Mouse (Mus musculus) ES-E14 (cell line): ENCODE data around the gene Ranbp10. TPM values are rescaled to one million over a fixed set of nuclear protein-coding genes. Genes with fewer than 3 reads are reported as not detected.

Experiments
- DNase-seq: peaks from one replicate; pipeline ENCODE4 v3.0.0-alpha.2; 2013; ENCODE audit warnings: low read depth, low spot score
- H3K27ac ChIP-seq: 2 replicates; pipeline ENCODE4 v1.5.1; 2012; ENCODE audit warnings: low read depth, mild to moderate bottlenecking, low read length, moderate library complexity, mixed read lengths; ENCODE audit not compliant: poor library complexity, insufficient read depth, severe bottlenecking
- H3K36me3 ChIP-seq: 2 replicates; pipeline ENCODE4 v1.6.1; 2012; ENCODE audit warnings: mild to moderate bottlenecking, low read length, moderate library complexity, mixed read lengths; ENCODE audit not compliant: control insufficient read depth, poor library complexity, insufficient read depth, severe bottlenecking
- H3K4me1 ChIP-seq, 2 experiments: fragments of 150-350 bp in 1 of 2; sonication (generic) in 1 of 2; 2 replicates each; pipeline ENCODE4 v1.6.1; 2012; ENCODE audit warnings: low read length in 2 of 2, mild to moderate bottlenecking in 1 of 2, mixed read lengths in 1 of 2; ENCODE audit not compliant: control insufficient read depth in 2 of 2, insufficient read depth in 2 of 2, poor library complexity in 1 of 2
- H3K4me3 ChIP-seq, 2 experiments: fragments of 150-350 bp in 1 of 2; sonication (generic) in 1 of 2; 2 replicates each; pipeline ENCODE4 v1.5.1; 2012; ENCODE audit warnings: low read length in 2 of 2, low read depth in 1 of 2, mild to moderate bottlenecking in 1 of 2, mixed read lengths in 1 of 2; ENCODE audit not compliant: insufficient read depth in 1 of 2, poor library complexity in 1 of 2, severe bottlenecking in 1 of 2
- H3K9ac ChIP-seq: 2 replicates; pipeline ENCODE4 v1.6.1; 2012; ENCODE audit warnings: low read depth, mild to moderate bottlenecking, low read length, mixed read lengths; ENCODE audit not compliant: poor library complexity, insufficient read depth, severe bottlenecking
- H3K9me3 ChIP-seq: fragments of 150-350 bp; sonication (generic); 2 replicates; pipeline ENCODE4 v1.6.1; 2012; ENCODE audit warnings: low read depth, mild to moderate bottlenecking, low read length; ENCODE audit not compliant: control insufficient read depth, insufficient read depth
- CHD2 ChIP-seq: IDR thresholded peaks from 2 replicates; pipeline ENCODE4 v1.6.1; 2014; ENCODE audit warnings: mild to moderate bottlenecking, low read depth, low read length, inconsistent platforms
- HCFC1 ChIP-seq: IDR thresholded peaks from 2 replicates; pipeline ENCODE4 v1.6.1; 2012; ENCODE audit warnings: low read length, inconsistent platforms, borderline replicate concordance; ENCODE audit not compliant: insufficient read depth
- MAFK ChIP-seq: IDR thresholded peaks from 2 replicates; pipeline ENCODE4 v1.6.1; 2014; ENCODE audit warnings: mild to moderate bottlenecking, low read depth, low read length, inconsistent platforms; ENCODE audit not compliant: insufficient read depth
- ZC3H11A ChIP-seq: IDR thresholded peaks from 2 replicates; pipeline ENCODE4 v1.6.1; 2012; ENCODE audit warnings: low read depth, mild to moderate bottlenecking, inconsistent platforms, low read length, borderline replicate concordance
- ZNF384 ChIP-seq: IDR thresholded peaks from 2 replicates; pipeline ENCODE4 v1.6.1; 2012; ENCODE audit warnings: low read depth, low read length, inconsistent platforms
- in situ Hi-C, 2 experiments: fragments of 600-800 bp; cut with MboI; formaldehyde crosslinking; loops; one replicate each; pipeline ENCODE4 v1.15.1; 2025; ENCODE audit warnings: low sequenced_read_pairs in 2 of 2, inconsistent platforms in 1 of 2; ENCODE audit not compliant: unreplicated experiment in 2 of 2
- total RNA-seq: library from RNA; depleted of rRNA; stranded (reverse); fragments of 300-350 nt; gene quantifications from 2 replicates; pipeline ENCODE4 v1.2.3, GENCODE M21; 2012

The Ranbp10 gene
- total RNA-seq, 1 experiment, result 13.7 TPM

DNA sequence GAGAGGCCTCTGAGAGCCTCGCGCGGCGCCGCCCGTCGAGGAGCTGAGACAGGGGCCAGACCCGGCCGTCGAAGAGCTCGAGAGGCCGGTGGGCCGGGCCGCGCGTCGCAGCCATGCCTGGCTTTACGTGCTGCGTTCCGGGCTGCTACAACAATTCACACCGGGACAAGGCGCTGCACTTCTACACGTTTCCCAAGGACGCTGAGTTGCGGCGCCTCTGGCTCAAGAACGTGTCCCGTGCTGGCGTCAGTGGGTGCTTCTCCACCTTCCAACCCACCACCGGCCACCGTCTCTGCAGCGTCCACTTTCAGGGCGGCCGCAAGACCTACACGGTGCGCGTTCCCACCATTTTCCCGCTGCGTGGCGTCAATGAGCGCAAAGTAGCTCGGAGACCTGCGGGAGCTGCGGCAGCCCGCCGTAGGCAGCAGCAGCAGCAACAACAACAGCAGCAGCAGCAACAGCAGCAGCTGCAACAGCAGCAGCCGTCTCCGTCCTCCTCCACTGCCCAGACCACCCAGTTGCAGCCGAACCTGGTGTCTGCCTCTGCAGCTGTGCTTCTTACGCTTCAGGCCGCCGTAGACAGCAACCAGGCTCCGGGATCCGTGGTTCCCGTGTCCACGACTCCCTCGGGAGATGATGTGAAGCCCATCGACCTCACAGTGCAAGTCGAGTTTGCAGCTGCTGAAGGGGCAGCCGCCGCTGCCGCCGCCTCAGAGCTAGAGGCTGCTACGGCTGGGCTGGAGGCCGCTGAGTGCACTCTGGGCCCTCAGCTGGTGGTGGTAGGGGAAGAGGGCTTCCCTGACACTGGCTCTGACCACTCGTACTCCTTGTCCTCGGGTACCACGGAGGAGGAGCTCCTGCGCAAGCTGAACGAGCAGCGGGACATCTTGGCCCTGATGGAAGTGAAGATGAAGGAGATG is 28.4 kb upstream of the Ranbp10 start:
- Histone ChIP-seq H3K9ac (peak overlapping the region; percentile 97), H3K4me1 (peaks cover 5 to 9% of the 10 kb centered on the region in 2 experiments; a peak in 3 of 4 replicates), H3K4me3 (peak overlapping the region; percentile 91 to 98), H3K9me3 (no peaks in the 10 kb centered on the region), H3K36me3 (0 out of 2 replicates have a peak, but pooled peaks cover 3% of the 10 kb centered on the region), H3K27ac (no peak overlapping the region)
- TF ChIP-seq ZC3H11A, result no peak
- TF ChIP-seq CHD2, result no peak
- no peak for TF ChIP-seq MAFK
- no peak for TF ChIP-seq ZNF384
- no peak for TF ChIP-seq HCFC1
- no peak for DNase-seq
- in situ Hi-C loops, result no loop called here

DNA sequence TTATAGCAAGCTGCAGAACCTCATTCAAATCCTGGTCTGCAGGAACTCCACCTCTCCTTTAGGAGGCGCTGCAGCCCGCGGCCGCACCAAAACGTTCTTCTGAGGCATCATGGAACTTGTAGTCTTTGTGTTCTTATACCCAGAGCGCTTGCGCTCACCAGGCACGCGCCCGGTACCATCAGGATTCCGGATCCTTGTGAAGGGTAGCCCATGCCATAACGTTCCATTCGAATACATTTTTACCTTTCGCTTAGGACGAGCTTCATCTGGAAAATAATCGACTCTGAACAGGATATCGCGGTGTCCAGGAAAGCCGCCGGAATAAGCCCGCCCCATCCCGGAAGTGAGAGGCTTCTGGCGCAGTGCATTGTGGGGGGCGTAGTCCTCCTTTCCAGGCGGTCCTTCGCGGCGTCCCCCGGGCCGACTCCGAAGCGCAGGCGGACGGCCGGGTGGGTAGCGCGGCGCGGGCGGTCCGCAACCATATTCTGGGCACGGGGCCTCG is 27.6 kb upstream of the Ranbp10 start, which contains the start of gene Thap11:
TSS of gene Thap11 (plus strand) at position 418 of the 502 bp plus-strand sequence.
- 0 out of 2 replicates have a peak, but pooled peaks have one; percentile 59 for TF ChIP-seq ZNF384
- TF ChIP-seq CHD2, result peak; percentile 96
- peak; percentile 95 for TF ChIP-seq HCFC1
- no peak for TF ChIP-seq ZC3H11A
- TF ChIP-seq MAFK, result no peak
- Histone ChIP-seq H3K9me3 (no peaks in the 10 kb centered on the region), H3K4me3 (peak within 1 kb of the TSS; percentile 91 to 98), H3K36me3 (0 out of 2 replicates have a peak, but pooled peaks cover 3% of the 10 kb centered on the region), H3K9ac (peak within 1 kb of the TSS; percentile 97), H3K4me1 (peaks cover 6 to 13% of the 10 kb centered on the region in 2 experiments; a peak in 3 of 4 replicates), H3K27ac (peak within 1 kb of the TSS; percentile 85)
- in situ Hi-C loops, result no loop called here
- peak; percentile 88 for DNase-seq

DNA sequence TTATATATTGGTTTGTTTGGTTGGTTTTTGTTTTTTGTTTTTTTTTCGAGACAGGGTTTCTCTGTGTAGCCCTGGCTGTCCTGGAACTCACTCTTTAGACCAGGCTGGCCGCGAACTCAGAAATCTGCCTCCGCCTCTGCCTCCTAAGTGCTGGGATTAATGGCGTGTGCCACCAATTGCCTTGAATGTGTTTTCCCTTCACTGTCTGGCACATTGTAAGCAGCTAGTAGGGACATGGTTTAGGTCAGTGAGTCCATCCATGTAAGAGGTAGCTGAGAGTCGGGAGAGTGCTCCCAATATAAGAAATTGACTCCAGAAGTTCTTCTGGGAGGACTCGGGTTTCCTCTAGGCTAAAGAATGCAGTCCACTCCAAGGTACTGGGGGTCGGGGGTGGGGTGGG is 27.2 kb upstream of the Ranbp10 start:
- Histone ChIP-seq H3K27ac (no peak overlapping the region), H3K36me3 (peaks cover 6% of the 10 kb centered on the region), H3K4me3 (peak overlapping the region; percentile 6 to 98), H3K4me1 (peaks cover 6 to 13% of the 10 kb centered on the region in 2 experiments; a peak in 3 of 4 replicates), H3K9me3 (no peaks in the 10 kb centered on the region), H3K9ac (no peak overlapping the region; the same call in 1 of the 2 replicates)
- in situ Hi-C loops, result no loop called here
- DNase-seq, result no peak
- TF ChIP-seq ZNF384 (no peak), HCFC1 (no peak), ZC3H11A (no peak), MAFK (no peak), CHD2 (no peak)

DNA sequence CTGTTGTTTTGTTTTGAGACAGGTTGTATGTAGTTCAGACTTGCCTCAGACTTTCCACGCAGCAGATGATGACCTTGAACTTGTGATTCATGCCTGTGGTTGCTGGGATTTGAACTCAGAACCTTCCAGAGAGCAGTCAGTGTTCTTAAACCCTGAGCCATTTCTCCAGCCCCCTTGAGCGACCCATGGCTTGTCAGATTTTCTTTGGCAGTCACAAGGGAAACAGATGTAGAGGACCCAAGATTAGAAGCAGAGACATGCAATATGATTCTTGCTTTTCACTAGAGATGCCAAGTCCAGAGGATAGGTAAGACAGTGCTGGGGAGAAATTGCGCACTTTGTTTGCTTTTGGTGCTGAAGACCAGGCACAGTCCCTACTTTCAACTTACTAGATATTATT is 26.0 kb upstream of the Ranbp10 start, which contains the start of gene Cenpt:
TSS of gene Cenpt (minus strand) at position 101 of the 400 bp plus-strand sequence.
- Histone ChIP-seq H3K27ac (peak within 1 kb of the TSS; percentile 60; the same call in 1 of the 2 replicates), H3K4me3 (peak within 1 kb of the TSS; percentile 31 to 89), H3K9ac (peak within 1 kb of the TSS; percentile 64; the same call in 1 of the 2 replicates), H3K4me1 (peaks cover 6 to 13% of the 10 kb centered on the region in 2 experiments; a peak in 3 of 4 replicates), H3K9me3 (no peaks in the 10 kb centered on the region), H3K36me3 (peaks cover 12% of the 10 kb centered on the region)
- TF ChIP-seq HCFC1 (no peak), MAFK (no peak), CHD2 (no peak), ZNF384 (no peak), ZC3H11A (no peak)
- DNase-seq, result no peak
- in situ Hi-C loops, result no loop called here
